Mouse (Mus musculus) inflammation-experienced regulatory T-cells, adult 6 months (primary cell): ENCODE data around the gene Wfikkn2. TPM values are rescaled to one million over a fixed set of nuclear protein-coding genes. Genes with fewer than 3 reads are reported as not detected.

Experiments
- ATAC-seq: one replicate; pipeline ENCODE4 v1.8.0; 2017
- polyA plus RNA-seq, 3 experiments: library from polyadenylated mRNA; unstranded; fragments of 100-300 nt; shearing (Covaris generic); gene quantifications; one replicate each; pipeline ENCODE4 v1.2.1; 2017

The Wfikkn2 gene
- polyA plus RNA-seq, 3 experiments from 2014 or later, result 0.10 to 1.5 (median 1.2) TPM

- no peak for ATAC-seq
Measured at GRCm38 (mm10) chr11:94261585-94262370, 16.0 kb upstream of the Wfikkn2 start.

- no peak for ATAC-seq
Measured at GRCm38 (mm10) chr11:94259814-94260213, 14.0 kb upstream of the Wfikkn2 start.

DNA sequence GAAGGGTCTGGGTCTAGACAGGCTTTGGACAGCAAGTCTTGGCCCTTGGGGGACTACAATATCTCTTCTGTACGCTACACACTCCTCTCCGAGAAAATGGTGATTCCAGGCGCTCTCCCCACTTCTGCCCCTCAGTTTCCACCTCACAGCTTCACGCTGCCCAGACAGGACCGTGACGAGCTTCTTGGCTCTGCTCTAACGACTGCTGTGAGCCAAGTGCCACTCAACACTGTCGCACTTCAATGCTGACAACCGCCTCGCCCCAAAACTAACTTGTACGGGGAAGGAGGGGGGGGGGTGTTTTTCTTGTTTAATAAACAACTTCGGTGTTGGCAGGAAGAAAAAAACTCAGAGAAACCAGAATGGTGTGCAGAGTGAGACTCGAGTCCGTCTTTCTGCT is 12.2 kb upstream of the Wfikkn2 start:
- no peak for ATAC-seq

DNA sequence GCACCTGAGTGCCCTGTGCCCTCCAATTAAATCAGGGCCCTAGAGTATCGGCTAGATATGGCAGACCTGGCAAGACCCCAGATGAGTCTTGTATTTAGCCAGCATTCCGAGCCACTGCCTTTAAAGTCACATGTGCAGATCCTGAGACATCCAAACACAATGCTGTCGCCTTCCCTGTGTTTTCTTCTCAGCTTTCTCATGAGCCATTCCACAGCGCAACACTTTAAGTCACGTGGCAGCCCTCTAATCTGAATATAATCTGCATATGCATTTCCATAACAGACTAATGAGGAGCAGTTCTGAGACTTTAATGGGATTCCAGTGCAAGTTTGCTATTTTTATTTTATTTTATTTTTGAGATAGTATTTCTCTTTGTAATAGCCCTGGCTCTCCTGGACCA is 9.9 kb upstream of the Wfikkn2 start:
- no peak for ATAC-seq

- ATAC-seq, result no peak
Measured at GRCm38 (mm10) chr11:94253691-94254090, 7.9 kb upstream of the Wfikkn2 start.

- peak; percentile 46 for ATAC-seq
Measured at GRCm38 (mm10) chr11:94253156-94253555, 7.4 kb upstream of the Wfikkn2 start.

DNA sequence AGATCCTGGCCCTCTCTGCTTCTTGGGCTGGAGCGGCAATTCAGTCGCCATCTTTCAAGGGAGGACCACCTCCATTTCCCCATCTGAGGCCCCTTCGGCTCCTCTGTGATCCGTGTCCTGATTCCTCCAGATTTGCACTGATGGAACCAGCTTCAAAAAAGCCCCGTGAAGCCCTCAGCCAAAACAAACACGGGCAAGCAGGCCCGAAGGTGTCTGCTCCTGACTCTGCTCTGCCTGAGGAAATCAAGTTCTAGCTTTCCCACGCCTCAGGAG is 920 bp upstream of the Wfikkn2 start:
- ATAC-seq, result no peak

DNA sequence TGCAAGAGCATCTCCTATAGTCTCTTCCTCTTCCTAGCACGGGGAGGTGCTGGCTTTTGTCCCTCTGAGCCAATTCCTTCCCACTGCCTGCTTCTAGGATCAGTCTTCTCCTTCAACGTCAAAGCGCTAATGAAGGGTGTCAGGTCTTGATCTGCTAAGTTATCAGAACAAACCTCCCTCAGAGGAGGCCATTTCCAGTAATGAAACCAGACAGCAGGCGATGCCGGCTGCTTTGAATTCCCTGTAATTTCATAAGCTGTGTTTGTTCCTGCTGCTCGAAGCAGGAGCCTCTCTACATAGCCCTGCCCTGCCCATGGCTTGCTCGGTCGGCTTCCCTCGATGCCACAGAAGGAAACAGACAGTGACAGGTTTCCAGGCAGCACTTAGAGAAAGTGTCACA is 1.4 kb downstream of the Wfikkn2 start:
- ATAC-seq, result no peak

DNA sequence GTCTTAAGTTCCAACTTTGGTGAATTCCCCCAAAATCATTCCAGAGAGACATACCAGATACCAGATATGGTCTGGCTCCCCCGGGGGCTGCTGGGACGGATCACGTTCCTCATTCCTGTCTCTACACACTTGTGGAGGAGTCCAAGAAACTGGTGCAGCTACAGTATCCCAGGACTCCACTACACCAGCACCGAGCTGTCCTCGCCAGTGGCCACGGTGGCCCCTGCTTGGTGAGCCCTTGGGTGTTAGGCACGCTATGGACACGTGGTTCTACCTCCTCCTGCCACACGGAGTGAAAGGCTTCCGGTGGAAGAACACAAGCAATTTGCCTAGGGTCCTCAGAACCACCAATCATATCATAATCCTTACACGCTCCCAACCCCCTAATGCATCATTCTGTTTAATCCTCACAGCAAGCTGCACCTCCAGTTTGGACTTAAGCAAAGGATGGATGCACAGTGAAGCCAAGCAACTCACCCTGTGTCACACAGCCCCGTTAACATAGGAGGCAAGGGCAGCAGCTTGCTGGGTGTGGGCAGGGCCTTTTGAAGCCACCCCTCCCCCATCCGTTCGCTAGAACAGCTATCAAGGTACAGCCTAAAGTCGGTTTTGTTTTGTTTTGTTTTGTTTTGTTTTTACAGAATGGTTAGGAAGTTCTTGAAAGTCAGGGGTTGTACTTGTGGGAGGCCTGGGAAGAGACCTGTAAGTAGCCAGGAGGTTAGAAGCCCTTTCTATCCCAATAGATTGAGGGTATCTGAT is 2.2 kb downstream of the Wfikkn2 start:
- peak; percentile 46 for ATAC-seq

- no peak for ATAC-seq
Measured at GRCm38 (mm10) chr11:94242760-94243421, 2.9 kb downstream of the Wfikkn2 start.

- no peak for ATAC-seq
Measured at GRCm38 (mm10) chr11:94239706-94240105, 6.1 kb downstream of the Wfikkn2 start.

DNA sequence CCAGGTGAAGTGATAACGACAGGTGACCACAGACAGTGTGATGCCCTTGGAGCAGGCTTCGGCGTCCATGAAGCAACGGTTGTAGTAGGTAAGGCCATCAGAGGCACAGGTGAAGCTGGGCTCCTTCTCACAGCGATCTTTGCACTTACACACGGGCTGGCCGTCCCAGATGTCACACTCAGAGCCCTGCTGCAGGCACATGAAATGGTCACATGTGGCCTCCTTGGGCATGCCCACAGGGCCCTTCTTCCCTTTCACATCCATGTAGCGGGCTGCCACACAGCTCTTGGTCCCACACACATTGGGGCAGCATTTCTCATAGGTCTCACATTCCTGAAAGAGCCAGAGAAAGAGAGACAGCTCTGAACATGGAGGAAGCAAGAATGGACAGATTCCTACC is 7.0 kb downstream of the Wfikkn2 start:
- no peak for ATAC-seq

- peak; percentile 82 for ATAC-seq
Measured at GRCm38 (mm10) chr11:94236074-94236473, 9.7 kb downstream of the Wfikkn2 start.

- no peak for ATAC-seq
Measured at GRCm38 (mm10) chr11:94234857-94235256, 10.9 kb downstream of the Wfikkn2 start.

DNA sequence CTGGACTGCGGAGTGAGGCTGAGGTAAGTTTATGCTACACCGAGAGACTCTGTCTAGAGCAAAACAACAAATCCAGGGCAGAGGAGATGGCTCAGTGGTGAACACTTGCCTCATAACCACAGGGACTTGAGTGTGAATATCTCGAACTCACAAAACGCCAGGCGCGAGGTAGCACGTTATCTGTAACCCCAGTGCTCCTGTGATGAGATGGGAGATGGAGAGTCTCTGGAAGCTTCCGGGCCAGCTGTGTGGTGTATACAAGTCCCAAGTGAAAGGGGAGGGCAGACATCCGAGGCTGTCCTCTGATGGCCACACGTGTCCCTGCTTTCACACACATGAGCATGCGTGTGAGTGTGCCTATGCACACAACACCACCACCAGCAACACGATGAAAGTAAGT is 11.4 kb downstream of the Wfikkn2 start:
- ATAC-seq, result no peak

DNA sequence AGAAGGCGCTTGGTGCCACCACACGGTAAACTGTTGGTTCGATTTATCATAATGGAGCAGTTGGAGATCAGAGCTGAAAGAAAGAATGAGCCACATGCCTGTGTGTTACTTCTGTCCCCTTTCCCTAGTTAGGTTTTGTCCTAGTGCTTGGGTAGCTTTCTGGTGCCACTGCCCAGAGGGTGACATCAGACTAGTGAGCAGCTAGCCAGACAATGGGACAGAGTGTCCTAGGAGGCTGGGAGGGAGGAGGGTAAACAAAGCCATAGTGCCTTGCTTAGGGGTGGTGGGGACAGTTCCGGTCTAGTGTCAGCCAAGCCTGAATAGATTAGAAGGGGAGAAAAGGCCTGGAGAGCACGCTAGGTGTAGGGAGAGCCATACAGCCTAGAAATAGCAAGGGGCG is 12.4 kb downstream of the Wfikkn2 start:
- no peak for ATAC-seq

DNA sequence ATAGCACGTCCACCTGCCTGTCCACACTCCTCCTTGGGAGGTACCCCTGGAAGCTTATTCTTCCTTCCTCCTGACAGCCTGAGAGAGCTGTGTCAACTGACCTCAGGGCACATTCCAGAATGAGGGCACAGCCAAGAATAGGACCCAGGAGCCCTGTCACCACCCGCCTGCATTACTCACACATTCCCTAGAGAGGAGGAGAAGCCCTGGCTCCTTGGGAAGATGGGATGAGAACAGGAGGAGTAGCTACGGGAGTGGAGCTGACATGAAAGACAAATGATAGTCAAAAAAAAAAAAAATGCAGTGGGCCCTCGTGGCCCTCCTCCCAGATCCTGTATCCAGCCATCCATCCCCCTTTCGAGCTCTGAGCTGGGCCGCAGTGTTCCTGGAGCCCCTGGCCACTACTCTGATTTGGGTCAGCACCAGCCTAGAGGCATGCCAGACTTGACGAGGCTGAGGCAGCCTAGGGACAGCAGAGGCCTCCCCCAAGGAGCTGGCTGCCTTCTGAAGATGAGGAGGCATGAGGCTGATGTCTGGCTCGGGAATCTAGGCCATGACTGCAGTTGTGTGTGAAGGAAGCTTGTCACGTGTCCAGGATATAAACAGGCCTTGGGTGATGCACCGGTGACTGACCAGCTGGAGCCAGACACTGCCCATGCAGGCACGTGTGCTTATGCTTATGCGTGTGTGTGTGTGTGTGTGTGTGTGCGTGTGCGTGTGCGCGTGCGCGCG is 13.8 kb downstream of the Wfikkn2 start:
- ATAC-seq, result no peak

DNA sequence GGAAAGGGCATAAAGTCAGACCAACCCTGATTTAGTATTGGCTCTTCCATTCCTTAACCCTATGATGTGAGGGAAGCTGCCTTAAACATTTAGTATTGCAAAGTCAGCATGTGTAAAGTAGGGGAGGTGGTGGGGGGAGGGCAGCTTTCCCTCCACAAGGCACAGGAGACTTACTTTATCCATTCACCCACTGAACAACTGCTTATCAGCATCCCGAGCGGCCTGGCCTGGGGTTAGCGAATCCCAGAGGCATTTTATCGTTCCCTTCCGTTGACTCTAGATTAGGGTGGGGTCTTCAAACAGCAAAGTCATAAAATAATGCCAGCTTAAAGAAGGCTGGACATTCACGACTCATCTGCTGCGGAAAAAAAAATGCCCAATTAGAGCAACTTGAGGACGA is 15.6 kb downstream of the Wfikkn2 start:
- no peak for ATAC-seq

- no peak for ATAC-seq
Measured at GRCm38 (mm10) chr11:94229207-94229960, 16.4 kb downstream of the Wfikkn2 start.

DNA sequence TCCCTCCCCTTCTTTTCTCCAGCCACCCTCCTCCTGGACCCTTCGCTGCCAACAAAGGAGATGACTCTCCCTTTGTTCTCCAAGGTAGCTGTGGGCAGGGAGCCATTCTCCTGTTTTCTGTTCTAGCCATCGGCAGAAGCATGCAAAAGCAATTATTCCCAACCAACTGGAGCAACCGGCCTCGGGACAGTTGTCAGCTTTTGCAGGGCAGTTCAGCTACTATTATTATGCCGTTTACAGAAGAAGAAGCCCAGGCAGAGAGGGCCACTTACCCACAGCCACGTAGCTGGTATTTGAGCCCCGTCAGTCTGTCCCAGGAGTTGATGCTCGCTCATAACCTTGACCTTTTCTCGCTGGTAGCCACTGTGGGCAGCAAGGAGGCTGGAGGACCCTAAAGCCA is 17.4 kb downstream of the Wfikkn2 start:
- no peak for ATAC-seq

DNA sequence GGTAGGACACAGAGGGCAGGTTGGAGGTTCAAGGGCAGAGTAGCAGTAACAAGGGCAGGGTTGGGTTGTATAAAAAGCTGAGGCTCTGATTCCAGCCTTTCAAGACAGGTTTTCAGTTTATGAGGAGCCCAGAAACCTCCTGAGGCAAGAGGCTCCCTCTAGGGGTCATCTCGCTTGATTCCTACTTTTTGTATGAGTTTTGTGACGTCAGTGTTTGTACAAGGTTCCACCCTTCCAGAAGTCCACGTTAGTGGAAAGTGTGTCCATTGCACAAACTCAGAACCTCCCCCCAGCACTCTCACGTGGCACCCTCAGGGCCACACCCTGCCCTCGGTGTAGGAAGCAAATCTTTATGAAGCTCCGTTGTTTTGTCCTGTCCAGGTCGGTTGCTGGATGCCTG is 19.8 kb downstream of the Wfikkn2 start:
- ATAC-seq, result peak; percentile 46

GRCm38 (mm10) chr11:94223531-94223930 is 22.3 kb downstream of the Wfikkn2 start:
- ATAC-seq, result no peak
